Mouse (Mus musculus) erythroblast, embryonic 14.5 days (primary cell): ENCODE data around the gene Nfia.

Experiments used
- GATA1 ChIP-seq: IDR thresholded peaks from 2 replicates; pipeline ENCODE4 v1.6.1; 2012; ENCODE audit warnings: low read length, inconsistent platforms, mixed read lengths
- TAL1 ChIP-seq: IDR thresholded peaks from 3 replicates; pipeline ENCODE4 v1.6.1; 2012; ENCODE audit warnings: low read length, inconsistent platforms, mixed read lengths

DNA sequence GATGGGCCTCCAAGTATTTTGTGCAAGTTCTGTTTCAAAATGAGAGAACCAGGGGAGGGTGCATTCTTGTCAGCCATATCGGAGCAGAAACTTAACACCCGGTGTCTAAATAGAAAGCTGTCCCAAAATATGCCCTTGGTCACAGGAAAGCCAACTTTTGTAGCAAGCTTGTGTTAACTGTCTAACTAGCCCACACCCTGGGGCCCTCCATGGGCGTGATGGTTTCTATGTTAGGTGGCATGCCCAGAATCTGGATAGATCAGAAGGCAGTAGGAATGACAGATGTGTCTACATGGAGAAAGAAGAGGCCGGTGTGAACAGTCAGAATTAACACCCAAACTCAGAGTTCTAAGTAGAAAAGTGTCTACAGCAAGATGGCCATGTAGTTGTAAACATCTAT, 282.5 kb downstream of the Nfia start:
- TF ChIP-seq GATA1 (no peak), TAL1 (no peak)
